Mouse (Mus musculus): ENCODE data around the gene Cd52. TPM values are rescaled to one million over a fixed set of nuclear protein-coding genes. Genes with fewer than 3 reads are reported as not detected.
A peak's percentile ranks its signal among the peaks of the same experiment; 100 is the strongest.

Gene Cd52
- polyA plus RNA-seq, 1 experiment from 2014 or later, result 2.1 TPM

DNA sequence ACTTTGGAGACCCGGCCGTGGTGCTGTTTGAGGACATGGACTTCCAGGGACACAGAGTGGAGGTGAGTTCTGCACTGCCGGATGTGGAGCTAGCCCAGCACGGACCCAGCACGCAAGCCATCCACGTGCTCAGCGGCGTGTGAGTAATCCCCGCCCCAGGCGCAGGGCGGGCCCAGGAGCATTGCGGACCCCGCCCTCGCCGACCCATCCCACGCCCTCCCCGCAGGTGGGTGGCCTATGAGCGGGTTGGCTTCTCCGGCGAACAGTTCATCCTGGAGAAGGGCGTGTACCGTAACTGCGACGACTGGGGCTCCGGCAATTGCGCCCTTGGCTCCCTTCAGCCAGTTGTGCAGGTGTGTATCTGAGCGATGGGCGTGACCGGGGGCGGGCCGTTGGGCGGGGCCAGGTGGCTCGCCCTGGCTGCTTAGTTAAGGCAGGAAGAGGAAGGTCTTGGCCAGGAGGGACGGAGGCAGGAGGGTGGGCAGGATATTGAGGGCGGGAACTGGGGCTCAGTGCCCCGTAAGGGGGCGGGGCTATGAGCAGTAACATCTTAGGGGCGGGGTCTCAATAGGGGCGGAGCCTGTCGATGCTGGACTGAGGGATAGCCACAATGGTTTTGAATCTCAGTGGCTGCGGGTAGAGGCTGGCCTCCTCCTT, 13.0 kb downstream of the Cd52 start:
- Histone ChIP-seq H3K4me2 (peak overlapping the region; percentile 92), H3K27ac (no peak overlapping the region), H3K9me3 (no peaks in the 10 kb centered on the region), H3K9ac (peak overlapping the region; percentile 47), H3K27me3 (replicated peaks) (peaks cover 25% of the 10 kb centered on the region), H3K4me3 (peak overlapping the region; percentile 53), H3K36me3 (replicated peaks) (no peaks in the 10 kb centered on the region), H3K4me1 (peaks cover 13% of the 10 kb centered on the region; the same call in 1 of the 2 replicates)
- under 1% methylated on average over 41 of the region's 41 CpGs for WGBS
- ATAC-seq (replicated peaks), result peak; percentile 87

DNA sequence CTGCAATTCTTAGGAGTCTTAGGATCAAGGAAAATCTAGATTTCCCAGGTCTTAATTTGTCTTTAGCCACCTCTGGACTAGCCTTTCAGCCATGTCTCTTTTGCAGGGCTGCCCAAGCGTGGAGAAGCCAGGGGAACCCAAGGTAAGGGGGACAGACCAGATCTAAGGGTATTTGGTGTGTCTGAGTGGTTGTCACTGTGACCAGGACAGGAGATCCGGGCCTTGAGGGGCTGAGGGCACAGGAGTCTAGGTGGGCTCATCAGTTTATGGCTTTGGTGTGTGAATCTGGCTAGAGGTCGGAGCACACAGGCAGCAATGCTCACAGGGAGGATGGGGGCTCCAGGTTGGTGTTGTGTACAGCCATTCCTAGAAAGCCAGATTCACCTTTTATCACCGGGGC, 14.2 kb downstream of the Cd52 start:
- H3K36me3 ChIP-seq (replicated peaks), result no peaks in the 10 kb centered on the region
- no peak overlapping the region for H3K4me3 ChIP-seq
- no peak for ATAC-seq (replicated peaks)
- no peak overlapping the region for H3K27ac ChIP-seq
- peaks cover 25% of the 10 kb centered on the region for H3K27me3 ChIP-seq (replicated peaks)
- peaks cover 13% of the 10 kb centered on the region; the same call in 1 of the 2 replicates for H3K4me1 ChIP-seq
- 81% methylated on average over 4 of the region's 4 CpGs for WGBS
- no peaks in the 10 kb centered on the region for H3K9me3 ChIP-seq
- H3K9ac ChIP-seq, result no peak overlapping the region
- no peak overlapping the region for H3K4me2 ChIP-seq

DNA sequence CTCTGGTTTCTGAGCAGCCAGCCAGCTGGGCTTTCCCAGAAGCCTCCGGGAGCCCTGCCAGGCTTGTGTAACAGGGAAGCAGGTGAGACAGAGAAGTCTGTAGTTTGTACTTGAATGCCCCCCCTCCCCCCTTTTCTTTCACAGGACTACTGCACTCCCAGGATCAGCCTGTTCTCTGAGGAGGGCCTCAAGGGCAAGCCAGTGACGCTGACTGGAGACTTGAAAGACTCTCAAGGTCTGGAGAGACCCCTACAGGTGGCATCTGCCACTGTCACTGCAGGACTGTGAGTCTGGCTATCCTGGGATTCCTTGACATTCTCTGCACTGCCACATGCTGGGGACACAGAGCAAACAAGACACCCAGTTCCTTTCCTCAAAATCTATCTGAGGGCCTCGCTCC, 16.2 kb downstream of the Cd52 start:
- WGBS, result 13% methylated on average over 3 of the region's 3 CpGs
- H3K36me3 ChIP-seq (replicated peaks), result no peaks in the 10 kb centered on the region
- H3K4me3 ChIP-seq, result no peak overlapping the region
- H3K9ac ChIP-seq, result no peak overlapping the region
- peaks cover 25% of the 10 kb centered on the region for H3K27me3 ChIP-seq (replicated peaks)
- no peak for ATAC-seq (replicated peaks)
- no peak overlapping the region for H3K4me2 ChIP-seq
- peaks cover 13% of the 10 kb centered on the region; the same call in 1 of the 2 replicates for H3K4me1 ChIP-seq
- H3K27ac ChIP-seq, result no peak overlapping the region
- no peaks in the 10 kb centered on the region for H3K9me3 ChIP-seq

DNA sequence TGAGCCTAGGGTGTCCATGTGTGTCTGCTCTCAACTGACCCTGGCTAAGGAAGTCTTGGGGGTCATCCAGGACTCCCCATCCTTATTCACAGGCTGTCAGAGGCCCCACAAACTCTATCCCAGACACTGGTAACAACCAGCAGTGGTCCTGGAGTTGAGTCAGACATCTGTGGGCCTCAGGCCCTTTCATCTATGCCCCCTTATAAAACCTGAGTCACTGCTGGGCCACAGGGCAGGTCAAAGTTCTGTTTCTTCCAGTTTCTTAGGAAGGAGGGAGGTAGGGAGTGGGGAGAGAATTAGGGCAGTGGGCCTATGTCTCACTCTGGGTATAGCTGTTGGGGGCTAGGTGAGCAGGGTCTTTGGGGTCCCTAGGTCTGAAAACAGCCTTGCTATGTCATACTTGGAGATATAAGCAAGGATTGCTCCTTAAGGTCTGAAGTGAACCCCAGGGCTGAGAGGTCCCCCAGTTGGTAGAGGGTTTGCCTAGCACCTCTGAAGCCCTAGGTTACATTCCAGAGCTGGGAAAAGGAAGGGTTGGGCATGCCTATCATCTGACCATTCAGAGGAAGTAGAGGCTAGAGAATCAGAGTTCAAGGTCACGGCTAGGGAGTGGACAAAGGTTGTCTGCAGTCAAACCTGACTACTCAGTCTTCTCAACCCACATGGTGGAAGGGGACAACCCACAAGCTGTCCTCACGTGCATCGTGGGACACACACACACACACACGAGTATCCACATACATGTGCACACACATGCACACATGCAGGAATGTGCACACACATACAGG, 25.9 kb downstream of the Cd52 start:
- no peak overlapping the region for H3K27ac ChIP-seq
- H3K4me3 ChIP-seq, result no peak overlapping the region
- no peak for ATAC-seq (replicated peaks)
- WGBS, result 91% methylated on average over 4 of the region's 4 CpGs
- H3K9me3 ChIP-seq, result no peaks in the 10 kb centered on the region
- H3K4me2 ChIP-seq, result no peak overlapping the region
- no peaks in the 10 kb centered on the region for H3K36me3 ChIP-seq (replicated peaks)
- no peak overlapping the region for H3K9ac ChIP-seq
- no peaks in the 10 kb centered on the region for H3K4me1 ChIP-seq
- no peaks in the 10 kb centered on the region for H3K27me3 ChIP-seq (replicated peaks)

DNA sequence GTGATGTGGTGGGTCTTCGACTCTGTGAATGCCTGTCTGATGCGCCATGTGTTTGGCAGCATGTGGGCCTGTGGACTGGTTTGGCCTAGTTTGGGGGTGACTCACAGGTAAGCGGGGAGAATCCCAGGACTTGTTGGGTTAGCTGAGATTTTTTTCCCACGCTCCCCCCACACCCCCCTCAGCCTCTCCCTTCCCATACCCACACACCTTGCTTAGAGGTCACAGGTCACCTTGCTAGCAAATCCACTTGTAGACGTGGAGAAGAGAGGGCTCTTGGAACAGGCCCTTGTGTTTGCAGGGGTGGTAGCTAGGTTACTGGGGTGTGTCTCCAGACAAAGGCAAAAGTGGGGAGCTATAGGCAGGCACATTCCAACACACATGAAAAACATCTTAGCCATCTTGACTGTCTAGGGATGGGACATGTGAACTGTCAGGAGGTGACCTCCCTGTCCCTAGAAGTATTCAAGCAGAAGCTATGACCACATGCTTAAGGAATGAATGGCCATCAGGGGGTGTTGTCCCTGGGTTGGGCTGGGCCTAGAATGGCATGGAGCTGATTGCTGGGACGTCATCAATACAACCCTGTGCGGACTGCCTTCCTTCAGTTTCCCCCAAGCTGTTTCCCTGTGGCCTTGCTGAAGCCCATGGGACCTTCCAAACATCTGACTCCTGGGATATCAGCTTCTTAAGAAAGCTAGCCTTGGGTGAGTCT, 26.9 kb downstream of the Cd52 start:
- ATAC-seq (replicated peaks), result no peak
- 79% methylated on average over 7 of the region's 7 CpGs for WGBS
- Histone ChIP-seq H3K27me3 (replicated peaks) (no peaks in the 10 kb centered on the region), H3K4me2 (no peak overlapping the region), H3K4me3 (no peak overlapping the region), H3K9ac (no peak overlapping the region), H3K9me3 (no peaks in the 10 kb centered on the region), H3K36me3 (replicated peaks) (no peaks in the 10 kb centered on the region), H3K4me1 (no peaks in the 10 kb centered on the region), H3K27ac (no peak overlapping the region)

DNA sequence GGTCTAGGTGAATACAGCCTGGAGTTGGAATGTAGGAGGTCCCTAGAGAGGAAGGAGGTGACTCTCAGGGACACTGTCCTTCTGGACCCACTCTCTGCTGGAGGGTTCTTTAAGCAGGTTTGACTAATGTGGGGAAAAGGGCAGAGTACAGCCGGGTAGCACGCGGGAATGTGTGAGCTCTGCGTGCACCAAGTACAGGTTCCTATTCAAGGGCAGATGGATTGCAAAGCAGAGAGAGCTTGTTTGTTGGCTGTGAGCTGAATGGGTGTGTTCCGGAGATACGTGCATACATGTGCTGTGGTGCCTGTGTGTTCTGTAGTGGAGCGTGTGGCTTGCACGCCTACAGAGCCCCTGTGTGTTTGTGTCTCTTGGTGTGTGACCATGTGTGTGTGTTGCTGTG, 27.5 kb downstream of the Cd52 start:
- H3K4me3 ChIP-seq, result no peak overlapping the region
- H3K9ac ChIP-seq, result no peak overlapping the region
- no peak overlapping the region for H3K27ac ChIP-seq
- H3K4me1 ChIP-seq, result no peaks in the 10 kb centered on the region
- no peak for ATAC-seq (replicated peaks)
- WGBS, result 95% methylated on average over 8 of the region's 8 CpGs
- no peaks in the 10 kb centered on the region for H3K27me3 ChIP-seq (replicated peaks)
- no peaks in the 10 kb centered on the region for H3K36me3 ChIP-seq (replicated peaks)
- H3K4me2 ChIP-seq, result no peak overlapping the region
- H3K9me3 ChIP-seq, result no peaks in the 10 kb centered on the region

DNA sequence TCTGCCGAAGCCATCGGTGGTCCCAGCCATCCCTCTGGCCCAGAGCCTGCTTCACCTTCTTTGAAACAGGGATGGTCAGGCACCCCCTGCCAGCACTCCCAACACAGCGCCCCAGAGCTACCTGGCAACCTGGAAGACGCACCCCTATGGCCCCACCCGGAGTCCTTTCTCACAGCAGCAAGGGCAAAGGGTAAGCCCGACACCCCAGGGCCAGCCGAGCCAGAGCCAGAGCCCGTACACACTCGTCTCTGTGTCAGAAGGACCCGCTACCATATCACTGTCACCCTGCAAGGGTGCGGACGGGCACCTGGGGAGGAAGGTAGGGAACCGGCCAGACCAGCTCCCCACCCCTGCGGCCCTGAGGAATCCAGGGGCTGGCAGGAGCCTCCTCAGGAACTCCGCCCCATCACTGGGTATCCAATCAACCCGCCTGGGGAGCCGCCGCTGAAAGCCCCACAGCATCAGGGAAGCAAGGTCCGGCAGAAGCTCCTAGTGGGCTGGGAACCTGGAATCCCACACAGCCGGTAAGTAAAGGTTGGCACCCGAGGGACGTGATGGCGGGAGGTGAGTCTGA, 29.4 kb downstream of the Cd52 start:
- H3K27me3 ChIP-seq (replicated peaks), result no peaks in the 10 kb centered on the region
- no peaks in the 10 kb centered on the region for H3K4me1 ChIP-seq
- no peaks in the 10 kb centered on the region for H3K36me3 ChIP-seq (replicated peaks)
- H3K4me3 ChIP-seq, result no peak overlapping the region
- no peak overlapping the region for H3K27ac ChIP-seq
- no peak overlapping the region for H3K9ac ChIP-seq
- no peak for ATAC-seq (replicated peaks)
- H3K9me3 ChIP-seq, result no peaks in the 10 kb centered on the region
- WGBS, result 20% methylated on average over 23 of the region's 23 CpGs
- no peak overlapping the region for H3K4me2 ChIP-seq

DNA sequence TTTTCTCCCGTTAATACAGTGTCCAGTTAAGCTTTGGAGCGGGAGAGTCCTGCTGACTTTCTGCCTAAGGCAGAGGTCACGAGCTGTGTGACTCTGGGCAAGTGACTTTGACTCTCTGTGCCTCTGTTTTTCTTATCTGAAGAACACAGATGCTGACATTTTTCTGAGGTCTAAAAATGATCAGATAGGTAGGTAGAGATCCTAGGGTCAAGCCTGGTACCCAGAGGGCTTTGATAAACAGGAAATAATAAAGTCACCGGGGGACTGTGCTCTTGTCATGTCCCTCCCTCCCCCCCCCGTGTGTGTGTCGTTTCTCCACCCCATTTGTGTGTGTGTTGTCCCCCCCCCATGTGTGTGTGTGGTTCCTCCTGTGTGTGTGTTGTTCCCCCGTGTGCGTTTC, 32.3 kb downstream of the Cd52 start:
- Histone ChIP-seq H3K4me1 (no peaks in the 10 kb centered on the region), H3K36me3 (replicated peaks) (no peaks in the 10 kb centered on the region), H3K4me2 (no peak overlapping the region), H3K9me3 (no peaks in the 10 kb centered on the region), H3K4me3 (no peak overlapping the region), H3K27me3 (replicated peaks) (no peaks in the 10 kb centered on the region), H3K27ac (no peak overlapping the region), H3K9ac (no peak overlapping the region)
- no peak for ATAC-seq (replicated peaks)
- WGBS, result 53% methylated on average over 8 of the region's 8 CpGs

DNA sequence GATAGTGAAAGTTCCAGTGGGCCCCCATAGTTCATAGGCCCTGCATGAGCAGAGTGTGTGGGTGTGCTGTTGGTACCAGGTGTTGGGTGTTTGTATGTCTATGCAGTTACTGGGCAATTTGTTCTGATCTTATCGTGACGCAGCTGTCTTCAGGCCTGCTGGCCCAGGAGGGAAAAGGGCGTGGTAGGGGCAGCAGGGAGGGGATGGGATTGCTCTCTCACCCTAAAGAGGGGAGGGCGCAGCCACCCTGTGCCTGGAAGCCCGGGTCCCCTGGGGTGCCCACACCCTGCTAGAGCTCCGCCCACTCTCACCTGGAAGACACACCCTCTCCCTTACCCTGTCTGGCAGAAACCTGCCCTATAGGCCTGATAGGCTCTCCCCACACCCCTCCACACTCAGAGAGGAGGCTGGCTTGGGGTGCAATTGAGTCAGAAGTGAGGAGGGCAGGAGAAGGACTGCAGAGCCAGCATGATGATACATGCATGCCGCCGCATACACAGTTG, 32.9 kb downstream of the Cd52 start:
- H3K27ac ChIP-seq, result no peak overlapping the region
- no peak overlapping the region for H3K4me3 ChIP-seq
- H3K9me3 ChIP-seq, result no peaks in the 10 kb centered on the region
- no peaks in the 10 kb centered on the region for H3K4me1 ChIP-seq
- 62% methylated on average over 8 of the region's 8 CpGs for WGBS
- H3K36me3 ChIP-seq (replicated peaks), result no peaks in the 10 kb centered on the region
- no peak overlapping the region for H3K4me2 ChIP-seq
- no peak for ATAC-seq (replicated peaks)
- no peak overlapping the region for H3K9ac ChIP-seq
- H3K27me3 ChIP-seq (replicated peaks), result no peaks in the 10 kb centered on the region

DNA sequence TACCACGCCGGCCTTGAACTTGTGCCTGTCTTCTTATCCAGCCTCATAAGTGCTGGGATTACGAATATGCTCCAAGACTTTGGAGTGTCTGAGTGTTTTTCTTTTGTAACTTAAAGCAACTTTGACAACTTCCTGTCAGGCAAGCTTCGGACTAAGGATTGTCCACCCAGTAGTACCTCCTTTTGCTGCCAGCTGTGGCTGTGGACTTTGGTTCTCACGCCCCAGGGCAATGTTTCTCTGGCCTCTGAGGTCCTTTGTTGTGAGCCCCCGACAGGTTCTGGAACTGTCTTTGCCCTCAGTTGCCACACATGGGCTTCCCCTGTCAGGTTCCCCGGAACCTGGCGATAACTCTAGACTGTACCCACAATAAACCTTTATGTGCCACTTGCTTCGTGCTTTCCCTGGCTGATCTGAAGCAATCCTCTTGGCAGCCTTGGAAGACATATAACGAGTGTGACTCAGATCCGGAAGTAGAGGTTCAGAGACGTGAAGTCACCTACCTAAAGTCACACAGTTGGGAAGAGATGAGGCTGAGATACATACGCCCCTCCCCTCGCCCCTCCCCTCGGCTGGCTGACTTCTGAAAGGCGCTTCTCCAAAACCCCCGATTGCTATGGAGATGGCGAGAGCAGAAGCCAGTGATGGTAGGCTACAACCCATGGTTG, 33.6 kb downstream of the Cd52 start:
- Histone ChIP-seq H3K4me1 (no peaks in the 10 kb centered on the region), H3K4me3 (no peak overlapping the region), H3K9me3 (no peaks in the 10 kb centered on the region), H3K36me3 (replicated peaks) (no peaks in the 10 kb centered on the region), H3K9ac (no peak overlapping the region), H3K27ac (no peak overlapping the region), H3K4me2 (no peak overlapping the region), H3K27me3 (replicated peaks) (no peaks in the 10 kb centered on the region)
- ATAC-seq (replicated peaks), result no peak
- WGBS, result 63% methylated on average over 18 of the region's 18 CpGs

DNA sequence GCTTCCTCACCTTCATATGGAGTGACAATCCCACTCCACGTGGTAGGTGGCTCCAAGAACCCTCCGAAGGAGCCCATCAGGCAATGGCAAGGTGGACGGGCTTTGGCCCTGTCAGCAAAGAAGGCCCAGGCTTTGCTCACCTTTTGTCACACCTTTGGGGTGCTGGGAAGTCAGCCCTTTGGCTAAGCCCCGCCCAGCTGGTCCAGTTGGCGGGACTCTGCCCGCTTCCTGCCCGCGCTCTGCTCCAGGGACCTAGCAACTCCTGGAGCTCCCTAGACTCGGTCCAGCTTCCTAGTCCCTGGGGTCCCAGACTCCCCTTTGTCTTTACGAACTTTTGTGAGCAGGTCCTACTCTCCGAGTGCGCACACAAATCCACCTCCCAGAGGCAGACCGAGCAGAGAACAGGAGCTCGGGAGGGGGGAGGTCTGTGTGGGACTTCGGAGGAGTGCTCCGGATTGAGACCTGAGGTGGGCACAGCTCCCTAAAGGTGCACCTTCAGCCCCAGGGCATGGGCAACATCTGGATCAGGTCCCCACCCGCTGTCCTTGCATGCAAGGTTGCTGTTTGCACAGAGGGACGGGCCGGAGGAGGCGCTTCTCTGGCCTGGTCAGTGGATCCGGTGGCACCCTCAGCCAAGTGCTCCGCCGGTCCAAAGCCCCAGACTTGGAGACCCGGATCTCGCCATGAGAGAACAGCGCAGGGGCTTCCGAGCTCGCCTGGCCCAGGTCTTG, 34.6 kb downstream of the Cd52 start, which contains the start of gene Crybg2:
Gene Crybg2, plus strand, starts transcription at position 681 of the 731 bp plus-strand sequence.
- Histone ChIP-seq H3K27me3 (replicated peaks) (no peaks in the 10 kb centered on the region), H3K4me3 (no peak within 1 kb of the TSS), H3K4me1 (no peaks in the 10 kb centered on the region), H3K9me3 (no peaks in the 10 kb centered on the region), H3K9ac (no peak within 1 kb of the TSS), H3K4me2 (no peak within 1 kb of the TSS), H3K27ac (no peak within 1 kb of the TSS), H3K36me3 (replicated peaks) (no peaks in the 10 kb centered on the region)
- no peak for ATAC-seq (replicated peaks)
- WGBS, result 51% methylated on average over 28 of the region's 28 CpGs

Data from midbrain, embryonic 15.5 days (tissue).